Mouse (Mus musculus) retina, postnatal 1 day (tissue): ENCODE results near the gene Olfr1170.

Experiments
- DNase-seq: peaks from one replicate; pipeline ENCODE4 v3.0.0-alpha.2; 2012

Gene Olfr1170

GRCm38 (mm10) chr2:88228234-88228633 is at the start of gene Olfr1170:
TSS of gene Olfr1170 (minus strand) at chr2:88228334.
- no peak for DNase-seq

- DNase-seq: no peak
Observed at GRCm38 (mm10) chr2:88220784-88221183, 7.3 kb downstream of the Olfr1170 start.

- DNase-seq: no peak
Observed at GRCm38 (mm10) chr2:88181580-88181979, 46.6 kb downstream of the Olfr1170 start, which contains the start of gene Olfr1168. TSS of gene Olfr1168 (plus strand) at chr2:88181880.
